10 mouse cellular contexts compared by ENCODE assay signal in genomic region chr7:143367366-143368266, GRCm38 (mm10).
DNase-seq lines count a peak whose midpoint lies in the region; ATAC-seq and TF ChIP-seq lines count a peak whose summit lies in the region.
"Had no signal": no experiment of that assay in that cellular context is flagged by ENCODE, and none has a peak within 500 bp of the region (broad histone marks: within the 10 kb centered on the region; RNA-seq: fewer than 3 reads in every experiment).

No protein-coding gene starts in this region.

- ATAC-seq in CD4-positive, CD25-positive, alpha-beta regulatory T cell, adult 4 months: peak; percentile 57
- ATAC-seq in forebrain, embryonic 16.5 days: no peak
- no peak for ATAC-seq in lung, embryonic 14.5 days (ENCODE audit: insufficient read depth)
- ATAC-seq in frontal cortex, adult (ENCODE audit: low TSS enrichment): no peak
- ATAC-seq: midbrain, embryonic 16.5 days had no signal

- no peak for TF ChIP-seq CTCF in lung, embryonic 14.5 days (IDR thresholded peaks at IDR 0.05; ENCODE audit: low read depth)

- no peaks in the 10 kb centered on the region for H3K9me3 ChIP-seq in heart, embryonic 10.5 days
- H3K9me3 ChIP-seq in forebrain, embryonic 16.5 days (ENCODE audit: control insufficient read depth, low read length): no peaks in the 10 kb centered on the region; the same call in 1 of the 2 replicates
- H3K9me3 ChIP-seq in lung, embryonic 14.5 days (ENCODE audit: low read depth, low read length): no peaks in the 10 kb centered on the region
- H3K9me3 ChIP-seq: hindbrain, embryonic 13.5 days had no signal

- no peak overlapping the region for H3K9ac ChIP-seq in forebrain, embryonic 16.5 days (replicated peaks; ENCODE audit: low read depth, low read length)
- no peak overlapping the region for H3K9ac ChIP-seq in lung, embryonic 14.5 days
- H3K9ac ChIP-seq: hindbrain, embryonic 13.5 days had no signal

- H3K27ac ChIP-seq in heart, embryonic 10.5 days: peak overlapping the region; percentile 87
- no peak overlapping the region for H3K27ac ChIP-seq in forebrain, embryonic 16.5 days (ENCODE audit: low read length)
- peak overlapping the region; percentile 21; the same call in 1 of the 2 replicates for H3K27ac ChIP-seq in lung, embryonic 14.5 days (ENCODE audit: low read depth)
- H3K27ac ChIP-seq: hindbrain, embryonic 13.5 days had no signal

- 56% methylated on average over 20 of the region's 20 CpGs for WGBS in heart, embryonic 10.5 days
- WGBS in forebrain, embryonic 16.5 days: 42% methylated on average over 20 of the region's 20 CpGs
- 32% methylated on average over 20 of the region's 20 CpGs for WGBS in lung, embryonic 14.5 days

- H3K4me3 ChIP-seq in heart, embryonic 10.5 days: 0 out of 2 replicates have a peak overlapping the region, but pooled peaks have one; percentile 12
- no peak overlapping the region for H3K4me3 ChIP-seq in forebrain, embryonic 16.5 days (replicated peaks; ENCODE audit: low read length)
- H3K4me3 ChIP-seq in lung, embryonic 14.5 days (ENCODE audit: low read depth, low read length): no peak overlapping the region
- H3K4me3 ChIP-seq: hindbrain, embryonic 13.5 days had no signal

- H3K4me2 ChIP-seq in forebrain, embryonic 16.5 days (ENCODE audit: low read length): peak overlapping the region; percentile 4; the same call in 1 of the 2 replicates
- H3K4me2 ChIP-seq in lung, embryonic 14.5 days: peak overlapping the region; percentile 48
- H3K4me2 ChIP-seq: hindbrain, embryonic 13.5 days had no signal

- no peak for DNase-seq in heart, embryonic 10.5 days (ENCODE audit: low spot score)
- DNase-seq in heart, postnatal 36 days: no peak
- DNase-seq in lung, embryonic 14.5 days: peak; percentile 52
- no peak for DNase-seq in gastrocnemius, postnatal 36 days
- DNase-seq in ovary, postnatal 14 days (ENCODE audit: low spot score): no peak

- no peaks in the 10 kb centered on the region; the same call in 1 of the 2 replicates for H3K36me3 ChIP-seq in heart, embryonic 10.5 days
- H3K36me3 ChIP-seq in forebrain, embryonic 16.5 days (ENCODE audit: control insufficient read depth, insufficient read depth): no peaks in the 10 kb centered on the region
- H3K36me3 ChIP-seq in lung, embryonic 14.5 days (ENCODE audit: insufficient read depth): no peaks in the 10 kb centered on the region
- H3K36me3 ChIP-seq: hindbrain, embryonic 13.5 days had no signal

- intact Hi-C loops in heart, postnatal 36 days (cut with DNase I): loop anchor here (2.0 kb wide), 1 partner anchor 93 kb away; the partner anchor contains the start of gene Cdkn1c
- intact Hi-C loops in gastrocnemius, postnatal 36 days (cut with DNase I): no loop called here

- 0 out of 2 replicates have a peak, but pooled peaks cover 3% of the 10 kb centered on the region for H3K27me3 ChIP-seq in heart, embryonic 10.5 days (ENCODE audit: insufficient read depth, poor library complexity, severe bottlenecking)
- peaks cover 75% of the 10 kb centered on the region for H3K27me3 ChIP-seq in forebrain, embryonic 16.5 days (replicated peaks; ENCODE audit: control insufficient read depth, insufficient read depth, low read length)
- no peaks in the 10 kb centered on the region for H3K27me3 ChIP-seq in lung, embryonic 14.5 days (ENCODE audit: insufficient read depth, low read length)

- peaks cover 77% of the 10 kb centered on the region for H3K4me1 ChIP-seq in heart, embryonic 10.5 days
- H3K4me1 ChIP-seq in forebrain, embryonic 16.5 days (replicated peaks; ENCODE audit: control insufficient read depth, insufficient read depth, low read length): peaks cover 6% of the 10 kb centered on the region; the same call in 1 of the 2 replicates
- peaks cover 22% of the 10 kb centered on the region for H3K4me1 ChIP-seq in lung, embryonic 14.5 days (ENCODE audit: insufficient read depth)
